Mouse (Mus musculus): ENCODE data around the gene Slc22a15. TPM values are rescaled to one million over a fixed set of nuclear protein-coding genes. Genes with fewer than 3 reads are reported as not detected.
A peak's percentile ranks its signal among the peaks of the same experiment; 100 is the strongest.

The Slc22a15 gene
- total RNA-seq, 2 experiments from 2014 or later = 8.5 to 9.6 TPM

DNA sequence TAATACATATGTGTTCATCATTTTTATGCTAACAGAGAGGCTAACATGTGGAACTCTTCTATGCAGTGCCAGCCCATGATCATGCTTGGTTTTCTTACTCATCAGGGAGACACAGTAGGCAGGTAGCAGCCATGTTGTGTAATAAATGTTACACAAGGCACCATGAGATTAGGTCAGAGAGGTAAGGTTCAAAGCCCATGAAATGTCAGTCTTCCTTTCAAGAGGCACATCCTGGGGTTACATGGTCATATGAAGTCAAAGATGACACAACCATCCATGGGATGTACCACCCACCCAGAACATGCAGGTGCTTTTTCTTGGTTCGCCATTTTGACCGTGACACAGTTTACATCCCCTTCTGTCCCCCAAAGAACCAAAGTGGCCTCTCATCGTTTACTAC is 5.7 kb downstream of the Slc22a15 start:
- no peak for DNase-seq (ENCODE audit: low spot score in 2 of 2)

DNA sequence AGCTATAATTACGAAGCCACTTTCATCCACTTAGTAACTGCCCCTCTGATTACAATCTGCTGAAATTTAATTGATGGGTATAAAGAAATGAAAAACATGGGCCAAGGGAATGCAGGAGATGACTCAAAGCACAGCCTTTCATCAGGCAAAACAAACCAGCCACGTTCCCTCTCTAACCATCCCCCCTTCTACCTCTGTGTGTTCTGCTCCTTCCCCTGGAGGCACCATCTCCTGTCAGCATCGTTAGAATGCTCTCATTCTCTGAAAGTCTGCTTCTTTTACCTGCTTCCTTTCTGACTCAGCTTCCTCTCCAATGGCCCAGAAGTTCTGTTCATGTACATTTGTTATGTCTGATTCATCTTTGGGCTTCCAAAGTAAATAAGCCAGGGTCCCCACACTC is 6.6 kb downstream of the Slc22a15 start:
- no peak for DNase-seq (ENCODE audit: low spot score in 2 of 2)

DNA sequence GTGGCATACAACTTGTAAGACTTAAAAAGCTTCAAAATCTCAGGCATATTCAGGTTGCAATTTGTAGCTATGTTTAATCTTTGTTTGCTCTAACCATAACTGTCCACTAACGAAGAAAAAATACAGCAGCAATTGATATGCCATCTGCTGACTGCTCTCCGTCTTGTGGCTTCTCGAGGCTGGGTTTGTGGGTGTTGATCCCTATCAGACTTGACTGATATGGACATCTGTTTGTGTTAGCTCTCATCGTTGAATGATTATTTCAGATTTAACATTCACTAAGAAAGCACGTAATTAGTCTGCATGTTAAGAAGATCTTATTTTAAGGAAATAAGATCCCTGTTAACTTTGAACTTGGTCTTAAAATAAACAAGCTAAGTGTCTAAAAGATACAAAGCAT is 7.7 kb downstream of the Slc22a15 start:
- DNase-seq (ENCODE audit: low spot score in 2 of 2) = no peak

DNA sequence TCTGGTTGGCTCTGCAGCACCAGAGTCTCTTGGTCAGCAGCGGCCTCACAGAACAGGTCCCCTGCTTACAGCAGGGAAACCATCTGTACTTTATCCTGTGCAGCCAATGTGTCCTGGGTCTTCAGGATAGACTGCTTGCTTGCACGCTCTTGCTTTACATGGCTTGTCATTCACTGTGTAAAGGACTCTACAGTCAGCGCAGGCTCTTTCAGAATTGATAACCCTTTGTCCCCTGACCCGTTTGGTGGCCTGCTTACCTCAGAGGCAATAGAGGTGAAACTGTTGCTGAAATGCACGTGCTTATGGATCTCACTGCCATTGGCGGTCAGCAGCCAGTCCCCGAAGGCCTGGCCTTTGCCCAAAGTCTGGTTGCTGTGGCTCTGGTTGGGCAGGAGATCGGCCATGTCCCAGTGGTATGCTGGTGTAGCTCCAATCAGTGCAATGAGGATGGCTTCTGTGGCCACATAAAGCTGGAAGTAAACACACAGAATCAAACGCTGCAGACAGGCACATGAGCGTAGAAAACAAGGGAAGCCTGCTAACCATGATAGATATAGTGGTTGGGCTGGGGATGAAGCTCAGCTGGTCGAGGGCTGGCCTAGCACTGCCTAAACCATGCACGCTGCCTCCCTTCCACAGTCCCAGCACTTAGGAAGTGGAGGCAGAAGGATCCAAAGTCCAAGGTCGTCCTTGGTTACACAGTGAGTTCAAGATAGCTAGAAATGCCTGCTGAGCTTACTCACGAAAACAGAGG is 9.0 kb downstream of the Slc22a15 start:
- DNase-seq (ENCODE audit: low spot score in 2 of 2) = no peak

DNA sequence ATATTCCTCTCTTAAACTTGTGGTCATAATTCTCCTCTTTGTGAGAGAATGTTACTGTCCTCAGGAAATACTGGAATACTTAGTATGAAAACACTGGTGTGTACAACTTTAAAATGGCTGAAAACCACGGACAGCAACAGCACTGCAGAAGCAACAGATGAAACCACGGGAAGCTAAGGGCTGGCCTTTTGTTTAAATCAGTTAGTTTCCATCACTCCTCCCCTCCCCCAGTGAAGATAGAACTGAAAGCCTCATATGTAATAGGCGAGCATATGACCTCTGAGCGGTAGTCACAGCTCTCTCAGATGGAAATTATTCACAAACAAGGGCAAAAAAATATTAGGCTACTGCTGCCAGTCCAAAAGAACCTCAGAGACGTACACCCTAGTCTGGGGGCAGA is 10.0 kb downstream of the Slc22a15 start:
- DNase-seq (ENCODE audit: low spot score in 2 of 2) = no peak

DNA sequence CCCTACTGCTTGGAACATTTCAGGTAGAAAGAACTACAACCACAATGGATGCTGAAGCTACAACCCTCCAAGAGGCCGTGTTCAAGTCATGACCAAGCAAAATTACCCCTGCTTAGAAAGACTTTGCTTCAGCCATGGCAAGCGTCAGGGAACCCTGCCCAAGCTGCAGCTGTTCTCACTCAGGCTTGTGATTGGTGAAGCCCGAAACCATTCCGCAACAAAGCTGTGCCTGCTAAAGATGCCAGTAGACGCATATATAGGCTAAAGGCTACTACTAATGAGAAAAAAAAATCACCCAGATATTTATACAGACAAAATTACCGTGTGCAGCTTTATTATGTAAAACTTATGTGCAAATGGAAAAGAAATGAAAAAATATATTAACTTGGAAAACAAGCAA is 12.2 kb downstream of the Slc22a15 start:
- DNase-seq (ENCODE audit: low spot score in 2 of 2) = no peak

DNA sequence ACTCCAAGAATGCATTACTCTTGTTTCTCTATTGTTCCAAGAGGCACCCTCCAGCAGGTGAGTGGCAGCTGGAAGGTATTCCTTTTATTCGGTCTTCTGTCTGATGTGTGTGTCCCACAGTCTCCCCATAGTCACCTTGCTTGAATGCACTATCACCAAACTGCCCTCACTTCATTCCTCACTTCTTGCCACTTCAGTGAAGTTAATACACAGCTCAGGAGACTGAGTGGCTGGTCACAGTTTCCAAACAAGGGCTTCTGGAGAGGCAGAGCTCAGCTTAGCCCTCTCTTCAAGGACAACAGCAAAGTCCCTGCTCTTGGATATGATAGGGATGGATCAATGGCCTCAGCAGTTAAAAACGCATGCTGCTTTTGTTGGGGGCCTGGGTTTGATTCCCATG is 17.2 kb downstream of the Slc22a15 start:
- DNase-seq (ENCODE audit: low spot score in 2 of 2) = no peak

DNA sequence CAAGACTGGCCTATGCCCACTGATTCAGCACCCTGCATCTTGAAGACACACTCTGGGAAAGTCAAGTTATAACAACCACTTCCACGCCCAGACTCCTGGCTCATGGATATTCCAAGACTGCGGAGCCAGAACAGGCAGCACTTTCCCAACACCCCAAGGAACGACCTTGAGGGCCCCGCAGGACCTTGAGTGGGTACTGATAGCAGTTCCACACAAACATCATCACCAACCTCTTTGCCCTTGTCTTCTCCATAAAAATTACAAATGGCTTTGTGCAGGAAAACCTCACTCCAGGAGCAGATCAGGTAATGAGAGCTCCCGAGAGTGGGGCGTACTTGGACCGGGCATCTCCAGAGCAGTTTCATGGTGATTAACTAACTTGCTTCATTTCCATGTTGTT is 19.5 kb downstream of the Slc22a15 start:
- peak in 1 of 2 experiments; percentile 9 for DNase-seq (ENCODE audit: low spot score in 2 of 2)

DNA sequence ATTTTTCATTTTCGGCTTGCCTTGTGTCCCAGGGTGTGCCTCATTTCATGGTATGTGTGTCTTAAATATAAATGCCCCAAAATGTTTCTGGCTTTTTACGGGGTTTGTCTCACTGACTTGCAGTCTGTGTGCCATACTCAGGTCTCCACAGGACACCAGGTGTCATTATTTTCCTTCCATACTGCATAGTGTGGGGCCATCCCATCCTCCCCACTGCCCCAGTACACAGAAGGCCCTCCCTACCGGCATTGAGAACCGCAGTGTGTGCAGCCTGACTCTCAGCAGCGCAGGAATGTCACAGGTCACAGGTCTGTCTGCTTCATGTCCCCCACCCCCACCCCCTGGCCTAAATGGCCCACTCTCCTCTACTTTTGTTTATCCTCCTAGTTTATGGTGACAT is 21.2 kb downstream of the Slc22a15 start:
- no peak for DNase-seq (ENCODE audit: low spot score in 2 of 2)

DNA sequence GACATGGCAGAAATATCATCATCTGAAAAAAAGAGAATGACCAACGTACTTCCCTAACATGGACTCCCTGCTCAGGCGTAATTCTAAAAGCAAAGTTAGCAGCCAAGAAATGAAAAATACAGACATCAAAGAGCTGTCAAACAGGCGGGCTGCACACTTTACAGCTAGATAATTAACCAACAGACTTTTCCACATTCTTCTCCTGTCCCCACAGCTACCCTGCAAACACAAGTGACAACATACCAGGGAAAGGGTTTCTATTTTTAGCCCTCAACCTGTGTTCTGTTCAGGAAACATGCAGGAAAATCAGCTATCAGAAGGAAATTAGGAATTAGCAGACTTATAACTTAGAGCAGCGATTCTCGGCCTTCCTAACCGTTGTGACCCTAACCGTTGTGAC is 21.9 kb downstream of the Slc22a15 start:
- DNase-seq (ENCODE audit: low spot score in 2 of 2) = no peak

DNA sequence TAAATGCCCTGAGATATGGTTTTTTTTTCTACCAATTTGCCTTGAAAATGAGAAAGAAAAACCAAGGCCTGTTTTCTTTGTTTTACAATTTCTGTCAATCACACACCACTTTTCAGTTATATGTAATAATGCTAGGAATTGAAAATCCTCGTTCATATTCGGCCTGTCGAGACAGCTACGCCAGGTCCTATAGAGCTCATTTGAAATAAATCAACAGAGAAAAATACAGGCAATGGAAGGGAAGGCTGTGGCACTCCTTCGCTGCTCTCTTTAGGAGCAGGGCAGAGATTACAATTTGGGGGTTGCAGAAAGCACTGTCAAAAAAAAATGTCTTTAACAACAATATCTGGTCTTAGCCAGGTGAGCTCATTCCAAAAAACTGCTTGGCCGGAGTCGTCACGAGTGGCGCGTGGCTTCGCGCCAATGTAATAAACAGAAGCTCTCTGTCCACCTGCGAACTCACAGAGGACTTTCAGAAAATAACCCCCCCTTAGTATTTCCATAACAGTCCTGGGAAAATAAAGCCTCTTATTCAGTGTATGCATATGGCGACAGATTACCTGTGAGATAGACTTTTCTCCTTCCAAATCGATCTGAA is 26.8 kb downstream of the Slc22a15 start:
- no peak for DNase-seq (ENCODE audit: low spot score in 2 of 2)

DNA sequence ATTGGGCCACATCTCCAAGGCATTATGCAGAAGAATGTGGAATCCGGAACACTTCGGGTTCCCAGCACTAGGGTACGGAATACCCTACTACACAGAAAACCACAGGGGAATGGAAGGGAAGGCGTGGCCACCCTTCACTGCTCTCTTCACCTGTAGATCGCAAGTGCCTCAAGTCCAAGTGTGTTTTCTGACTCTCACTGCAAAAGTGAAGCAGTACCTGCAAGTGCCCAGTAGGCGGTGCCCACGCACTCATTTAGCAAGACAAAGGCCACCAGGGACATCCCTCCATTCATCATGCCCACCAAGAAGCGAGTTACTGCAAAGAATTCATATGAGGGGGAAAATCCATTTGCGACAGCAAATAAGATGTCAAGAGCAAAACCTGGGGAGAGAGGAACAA is 27.4 kb downstream of the Slc22a15 start:
- peak; percentile 64 to 73 for DNase-seq (ENCODE audit: low spot score in 2 of 2)

DNA sequence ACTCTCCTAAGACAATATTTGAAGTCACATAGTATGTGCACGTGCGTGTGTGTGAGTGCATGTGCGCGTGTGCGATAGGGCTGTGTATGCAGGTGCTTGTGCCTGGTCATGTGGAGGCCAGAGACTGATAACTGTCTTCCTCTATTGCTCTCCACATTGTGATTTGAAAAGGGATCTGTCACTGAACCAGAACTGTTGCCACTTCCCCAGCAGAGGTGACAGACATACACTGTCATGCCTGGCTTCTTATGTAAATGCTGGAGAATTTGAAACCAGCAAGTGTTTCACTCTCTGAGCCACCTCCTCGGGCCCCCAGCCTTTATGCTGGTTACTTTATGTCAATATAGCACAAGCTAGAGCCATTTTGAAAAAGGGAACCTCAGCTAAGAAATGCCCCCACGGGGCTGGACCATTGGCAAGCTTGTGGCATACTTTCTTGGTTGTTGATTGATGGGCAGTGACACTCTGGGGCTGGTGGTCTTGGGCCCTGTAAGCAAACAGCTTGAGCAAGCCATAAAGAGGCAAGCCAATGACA is 28.8 kb downstream of the Slc22a15 start:
- no peak for DNase-seq (ENCODE audit: low spot score in 2 of 2)

DNA sequence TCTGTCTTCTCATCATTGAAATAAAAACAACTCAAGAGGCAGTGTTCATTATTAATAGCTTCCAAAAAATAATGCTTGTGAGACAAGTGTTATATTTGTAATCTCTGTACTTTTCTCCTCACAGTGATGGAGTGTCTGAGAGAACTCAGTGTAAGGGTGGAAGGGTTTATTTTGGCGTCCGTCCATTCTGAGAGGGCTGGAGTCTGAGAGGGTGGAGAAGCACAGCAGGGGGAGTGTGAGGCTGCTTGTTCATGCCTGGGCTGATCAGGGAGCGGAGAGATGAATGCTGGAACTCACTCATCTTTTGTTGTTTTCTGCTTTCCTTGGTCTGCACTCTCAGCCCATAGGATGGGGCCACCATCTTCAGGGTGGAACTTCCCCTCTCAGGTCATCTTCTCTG is 38.7 kb downstream of the Slc22a15 start:
- no peak for DNase-seq (ENCODE audit: low spot score in 2 of 2)

DNA sequence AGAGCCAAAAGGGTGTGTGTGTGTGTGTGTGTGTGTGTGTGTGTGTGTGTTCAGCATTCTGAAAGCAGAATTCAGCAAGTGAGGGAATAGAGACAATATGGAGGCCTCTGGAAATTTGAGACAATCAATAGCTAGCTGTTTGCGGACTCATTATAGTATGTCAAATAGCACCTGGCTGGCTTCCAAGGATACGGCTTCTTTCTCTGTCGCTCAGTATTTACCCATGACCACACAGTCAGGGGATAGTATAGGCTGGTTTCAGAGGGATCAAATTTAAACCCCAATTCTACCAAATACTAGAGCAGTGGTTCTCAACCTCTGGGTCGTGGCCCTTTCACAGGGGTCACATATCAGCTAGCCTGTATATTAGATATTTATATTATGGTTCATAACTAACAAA is 39.2 kb downstream of the Slc22a15 start:
- no peak for DNase-seq (ENCODE audit: low spot score in 2 of 2)

DNA sequence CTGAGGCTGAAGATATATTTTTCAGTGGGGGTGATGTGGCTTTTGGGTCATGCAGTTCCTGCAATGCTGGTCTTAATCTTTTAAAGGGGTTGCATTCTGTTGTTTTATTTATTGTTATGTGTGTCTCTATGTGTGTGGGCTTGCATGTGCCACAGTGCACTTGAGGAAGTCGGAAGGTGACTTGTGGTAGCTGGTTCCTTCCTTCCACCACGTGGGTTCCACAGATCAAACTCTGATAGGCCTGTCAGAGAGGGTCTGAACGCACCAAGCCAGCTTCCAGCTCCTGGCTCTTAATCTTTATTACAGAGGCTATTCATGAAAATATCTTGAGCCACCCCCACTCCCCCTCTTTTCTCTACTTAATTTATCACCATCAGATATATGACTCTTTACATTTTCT is 40.4 kb downstream of the Slc22a15 start:
- no peak for DNase-seq (ENCODE audit: low spot score in 2 of 2)

DNA sequence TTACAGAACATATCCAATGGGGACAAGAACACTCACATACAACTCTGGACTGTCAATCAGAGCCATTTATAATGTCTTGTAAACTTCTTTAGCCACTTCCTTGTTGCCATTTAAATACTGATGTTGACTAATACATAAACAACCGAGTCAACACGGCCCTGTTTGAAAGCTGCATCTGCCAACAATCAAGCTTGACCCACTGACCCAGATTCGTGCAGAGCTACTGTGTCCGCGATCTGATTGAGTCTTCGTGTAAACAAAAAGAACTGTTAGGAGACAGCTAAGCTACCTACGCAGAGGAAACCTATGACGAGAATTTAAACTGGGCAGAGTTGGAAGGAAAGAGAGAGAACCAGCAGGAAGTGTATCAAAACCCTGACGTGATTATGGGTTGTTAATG is 42.5 kb downstream of the Slc22a15 start:
- no peak for DNase-seq (ENCODE audit: low spot score in 2 of 2)

DNA sequence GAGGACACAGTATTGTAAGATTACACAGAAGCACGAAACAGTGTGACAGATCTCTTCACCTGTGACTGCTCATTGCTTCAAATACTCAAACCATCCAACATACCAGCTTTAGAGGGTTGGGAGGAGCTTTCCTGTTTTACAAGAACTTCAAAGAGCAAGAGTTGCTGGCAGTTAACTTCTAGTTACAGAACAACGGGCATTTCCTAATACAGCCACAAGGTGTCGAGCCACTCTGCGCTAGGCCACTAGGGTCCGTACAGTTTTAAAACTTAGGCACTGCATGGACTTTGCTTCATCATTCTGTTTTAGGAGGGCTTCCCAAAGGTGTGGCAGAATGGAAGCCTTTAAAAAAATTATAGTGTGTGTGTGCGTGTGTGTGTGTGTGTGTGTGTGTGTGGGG is 43.4 kb downstream of the Slc22a15 start:
- no peak for DNase-seq (ENCODE audit: low spot score in 2 of 2)

DNA sequence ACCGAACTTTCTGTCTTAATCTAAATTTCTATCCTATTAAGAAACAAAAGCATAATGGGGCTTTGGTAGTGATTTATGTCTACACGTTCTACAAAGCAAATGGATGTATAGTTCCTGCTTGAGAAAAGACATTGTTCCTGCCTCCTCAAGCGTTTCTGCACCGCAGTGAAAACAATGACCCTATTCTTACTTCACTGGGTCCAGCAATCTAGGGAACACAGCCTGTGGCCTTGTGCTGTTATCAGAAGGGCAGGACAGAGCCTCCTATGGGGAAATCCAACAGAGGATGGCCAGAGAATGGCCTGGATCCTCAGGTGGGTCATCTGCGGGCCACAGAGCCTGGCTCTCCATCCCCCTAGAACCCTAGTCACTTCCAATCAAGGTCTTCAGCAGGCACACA is 46.1 kb downstream of the Slc22a15 start:
- DNase-seq (ENCODE audit: low spot score in 2 of 2) = no peak

DNA sequence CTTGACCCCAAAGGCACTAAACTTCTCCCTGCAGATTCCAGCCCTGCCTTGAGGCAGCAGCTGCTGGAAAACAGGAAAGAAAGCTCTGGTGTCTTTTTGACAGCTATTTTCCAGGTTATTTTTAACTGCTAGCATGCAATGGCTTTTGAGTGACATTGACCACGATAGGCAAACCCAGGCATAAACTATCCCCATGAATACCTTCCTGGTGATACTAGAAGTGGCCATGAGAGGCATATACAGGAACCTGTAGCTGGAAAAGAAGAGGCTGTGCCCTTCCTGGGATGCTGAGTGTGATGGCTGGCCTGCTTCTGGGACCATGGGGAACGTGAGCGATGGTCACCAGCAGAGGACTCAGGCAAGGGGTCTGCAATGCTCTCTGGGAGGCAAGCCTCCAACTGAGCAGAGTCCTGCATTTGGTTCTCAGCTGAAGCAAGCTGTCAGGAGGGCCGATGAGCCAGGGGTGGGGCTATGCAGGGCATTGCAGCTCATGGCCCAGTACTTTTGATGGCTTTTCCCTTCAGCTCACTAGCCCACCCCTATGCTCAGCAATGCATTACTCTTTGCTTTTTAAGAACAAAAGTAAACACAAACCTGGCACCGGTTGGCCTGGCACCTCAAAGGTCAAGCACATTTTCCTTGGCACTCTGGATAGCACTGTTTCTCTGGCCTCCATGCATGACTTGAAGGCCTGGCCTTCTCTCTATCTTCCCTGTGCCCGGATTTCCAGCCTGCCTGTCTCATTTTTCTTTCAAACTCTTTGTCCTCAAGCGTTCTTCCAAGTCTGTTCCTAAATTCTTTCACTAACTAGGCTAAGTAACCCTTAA is 47.6 kb downstream of the Slc22a15 start:
- DNase-seq (ENCODE audit: low spot score in 2 of 2) = no peak

DNA sequence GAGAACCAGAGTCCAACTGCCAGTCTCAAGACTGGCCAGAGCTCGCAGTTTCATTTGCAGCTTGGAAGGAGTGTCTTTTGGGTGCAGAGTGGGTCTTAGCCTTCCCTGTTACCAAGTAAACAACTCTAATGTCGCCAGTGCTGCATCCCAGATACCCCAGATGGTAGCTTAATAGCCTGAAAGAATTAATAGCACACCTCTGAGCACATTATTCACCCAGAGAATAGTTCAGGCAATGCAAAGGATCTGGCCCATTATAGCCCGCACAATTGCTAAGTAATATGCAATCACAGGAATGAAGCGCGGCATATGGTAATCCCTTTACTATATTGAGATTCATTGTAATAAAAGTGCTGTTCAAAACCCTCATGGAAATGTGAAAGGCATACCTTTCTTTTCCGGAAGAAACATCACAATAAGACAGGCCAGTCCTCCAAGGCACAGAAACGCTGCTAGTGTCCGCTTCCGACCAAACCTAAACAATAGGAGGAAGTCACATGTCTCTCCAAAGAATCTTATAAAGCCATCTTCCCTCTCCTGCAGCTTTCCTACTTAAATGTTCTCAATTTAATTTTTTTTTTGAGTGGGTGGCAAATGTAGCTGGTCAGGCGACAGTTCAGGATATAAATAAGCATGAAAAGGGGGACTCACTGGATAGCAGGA is 48.9 kb downstream of the Slc22a15 start:
- DNase-seq (ENCODE audit: low spot score in 2 of 2) = no peak

Data from adrenal gland, adult 18-20 months (tissue).